Mouse (Mus musculus) urinary bladder, postnatal 36 days (tissue): ENCODE results near the gene Ccp110.
A peak's percentile ranks its signal among the peaks of the same experiment; 100 is the strongest.

Experiments used
- DNase-seq, 2 experiments: peaks; one replicate each; pipeline ENCODE4 v3.0.0; 2022; ENCODE audit warnings: low spot score in 2 of 2, mixed read lengths in 1 of 2

Ccp110 gene

GRCm38 (mm10) chr7:118728846-118729587 lies 16.7 kb downstream of the Ccp110 start:
- DNase-seq, result no peak

GRCm38 (mm10) chr7:118731781-118732180 lies 19.4 kb downstream of the Ccp110 start:
- DNase-seq, result no peak

- DNase-seq, result no peak
Observed at GRCm38 (mm10) chr7:118733225-118733624, 20.9 kb downstream of the Ccp110 start.

DNA sequence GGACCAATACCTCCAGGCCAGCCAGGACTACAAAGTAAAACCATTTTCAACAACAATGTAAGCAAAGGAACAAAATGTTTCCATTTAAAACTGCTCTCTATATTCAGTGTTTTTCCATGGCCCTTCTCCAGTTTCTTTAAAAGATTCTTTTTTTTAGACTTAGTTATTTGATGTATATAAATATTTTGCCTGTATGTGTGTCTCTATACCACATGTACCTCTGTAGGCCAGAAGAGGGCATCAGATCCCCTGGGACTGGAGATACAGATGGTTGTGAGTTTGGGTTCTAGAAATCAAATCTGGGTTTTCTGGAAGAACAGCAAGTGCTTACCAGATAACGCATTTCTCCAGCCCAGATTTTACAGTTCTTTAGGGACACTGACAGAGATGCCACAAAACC lies 26.4 kb downstream of the Ccp110 start:
- no peak for DNase-seq

- peak; percentile 43 to 71 for DNase-seq
Observed at GRCm38 (mm10) chr7:118739975-118740531, 27.7 kb downstream of the Ccp110 start, which contains the start of gene Vps35l. TSS of gene Vps35l (plus strand) at chr7:118740226.

DNA sequence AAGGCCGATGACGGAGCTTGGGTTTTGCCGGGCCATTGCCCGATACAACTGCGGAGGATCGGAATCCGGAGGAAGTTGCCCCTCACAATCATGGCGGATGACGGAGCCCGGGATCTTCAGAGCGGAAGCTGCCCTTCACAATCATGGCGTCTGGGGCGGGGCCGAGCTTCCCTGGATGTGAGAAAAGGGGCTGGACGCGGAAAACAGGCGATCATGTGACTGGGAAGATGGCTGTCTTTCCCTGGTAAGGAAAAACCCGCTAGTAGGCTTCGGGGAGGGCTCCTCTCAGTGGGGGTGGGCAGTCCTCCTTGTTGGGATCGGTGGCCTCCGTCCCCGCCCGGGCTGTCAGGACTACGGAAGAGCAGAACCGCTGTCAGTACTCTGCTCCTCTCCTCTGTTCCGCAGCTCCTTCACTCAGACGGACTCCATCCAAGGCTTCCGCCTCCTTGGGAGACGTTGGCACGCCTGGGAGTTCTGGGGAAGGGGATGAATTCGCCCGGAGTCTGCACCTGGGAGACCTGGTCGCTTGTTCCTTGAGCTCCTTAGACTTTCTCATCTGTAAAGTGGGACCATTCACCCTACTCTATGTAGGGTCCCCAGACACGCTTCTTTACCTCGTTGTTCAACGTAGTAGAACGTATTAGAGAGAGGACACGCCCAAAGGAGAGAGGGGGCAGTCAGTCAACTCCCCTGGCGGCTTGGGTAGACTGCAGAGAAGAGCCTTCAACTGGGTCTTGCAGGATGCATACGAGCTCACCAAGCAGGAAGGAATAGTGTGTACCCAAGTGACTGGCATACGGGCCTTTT lies 28.4 kb downstream of the Ccp110 start:
- DNase-seq, result peak; percentile 91 to 97

DNA sequence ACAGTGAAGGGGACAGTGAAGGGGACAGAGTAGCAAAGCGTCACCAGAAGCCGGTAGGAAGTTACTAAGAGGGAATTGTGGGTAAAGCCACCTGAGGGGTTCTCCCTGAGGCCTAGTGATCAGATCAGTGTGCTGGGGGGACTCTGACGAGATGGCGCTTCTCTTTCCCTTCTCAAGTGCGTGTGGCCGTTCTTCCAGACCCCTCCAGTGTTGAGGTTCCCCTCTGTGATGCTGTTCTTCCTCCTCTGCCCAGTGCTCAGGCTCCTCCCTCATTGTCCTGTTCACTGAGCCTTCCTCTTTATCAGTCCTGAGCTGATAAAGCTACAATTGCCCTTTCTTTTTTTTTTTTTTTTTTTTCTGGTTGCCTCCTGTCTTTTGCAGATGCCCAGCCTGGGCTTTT lies 29.9 kb downstream of the Ccp110 start:
- DNase-seq, result no peak

GRCm38 (mm10) chr7:118744766-118745165 lies 32.4 kb downstream of the Ccp110 start:
- no peak for DNase-seq

DNA sequence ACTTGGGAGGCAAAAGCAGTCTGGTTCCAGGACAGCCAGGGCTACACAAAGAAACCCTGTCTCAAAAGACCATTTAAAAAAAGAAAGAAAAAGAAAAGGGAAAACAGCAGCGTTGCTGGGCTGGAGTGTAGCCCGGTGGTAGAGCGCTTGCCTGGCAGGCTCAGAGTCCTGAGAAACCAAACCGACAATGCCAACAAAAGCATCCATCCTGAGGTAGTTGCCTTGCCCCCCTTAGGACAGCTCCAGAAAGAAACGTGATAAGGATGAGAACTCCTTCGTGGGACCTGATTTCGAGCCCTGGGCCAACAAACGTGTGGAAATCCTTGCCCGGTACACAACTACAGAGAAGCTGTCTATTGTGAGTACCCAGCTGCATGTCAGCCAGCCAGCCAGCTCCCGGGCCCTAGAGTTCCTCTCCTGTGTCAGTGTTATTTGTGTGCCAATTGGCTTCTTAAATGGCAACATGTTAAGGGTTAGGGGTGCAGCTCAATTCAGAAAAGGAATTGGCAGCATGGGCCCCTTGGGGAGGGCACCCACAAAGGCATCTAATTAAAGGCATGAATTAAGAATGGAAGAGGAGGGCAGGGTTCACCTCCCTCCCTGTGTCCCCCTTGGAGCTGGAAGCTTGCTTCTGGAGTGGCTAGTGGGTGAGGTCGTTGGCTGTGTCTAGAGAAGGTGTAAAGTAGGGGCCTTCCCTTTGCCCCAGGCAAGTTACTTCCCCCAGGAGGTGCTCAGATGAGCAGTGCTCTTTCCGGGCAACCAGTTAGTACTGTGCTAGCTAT lies 35.7 kb downstream of the Ccp110 start:
- no peak for DNase-seq

- DNase-seq, result no peak
Observed at GRCm38 (mm10) chr7:118749706-118750105, 37.4 kb downstream of the Ccp110 start.

DNA sequence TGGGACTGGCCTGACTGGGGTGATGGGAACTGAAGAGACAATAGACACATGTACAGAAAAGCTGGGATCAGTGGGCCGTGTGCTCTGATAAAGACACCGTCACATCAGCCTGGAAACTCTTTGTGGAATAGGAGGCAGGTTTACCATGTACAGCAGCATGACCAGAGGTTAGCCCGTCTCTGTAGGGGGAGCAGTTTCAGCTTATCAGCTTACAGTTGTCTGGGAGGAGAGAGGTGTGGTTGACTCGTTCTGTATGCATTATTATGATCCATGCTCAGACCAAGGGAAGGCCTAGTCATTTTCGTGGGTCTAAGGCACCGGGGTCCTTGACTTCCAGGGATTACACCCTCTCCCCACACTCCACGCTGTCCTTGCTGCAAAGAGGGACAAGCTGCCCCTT lies 39.3 kb downstream of the Ccp110 start:
- no peak for DNase-seq

GRCm38 (mm10) chr7:118755756-118756155 lies 43.4 kb downstream of the Ccp110 start:
- no peak for DNase-seq

DNA sequence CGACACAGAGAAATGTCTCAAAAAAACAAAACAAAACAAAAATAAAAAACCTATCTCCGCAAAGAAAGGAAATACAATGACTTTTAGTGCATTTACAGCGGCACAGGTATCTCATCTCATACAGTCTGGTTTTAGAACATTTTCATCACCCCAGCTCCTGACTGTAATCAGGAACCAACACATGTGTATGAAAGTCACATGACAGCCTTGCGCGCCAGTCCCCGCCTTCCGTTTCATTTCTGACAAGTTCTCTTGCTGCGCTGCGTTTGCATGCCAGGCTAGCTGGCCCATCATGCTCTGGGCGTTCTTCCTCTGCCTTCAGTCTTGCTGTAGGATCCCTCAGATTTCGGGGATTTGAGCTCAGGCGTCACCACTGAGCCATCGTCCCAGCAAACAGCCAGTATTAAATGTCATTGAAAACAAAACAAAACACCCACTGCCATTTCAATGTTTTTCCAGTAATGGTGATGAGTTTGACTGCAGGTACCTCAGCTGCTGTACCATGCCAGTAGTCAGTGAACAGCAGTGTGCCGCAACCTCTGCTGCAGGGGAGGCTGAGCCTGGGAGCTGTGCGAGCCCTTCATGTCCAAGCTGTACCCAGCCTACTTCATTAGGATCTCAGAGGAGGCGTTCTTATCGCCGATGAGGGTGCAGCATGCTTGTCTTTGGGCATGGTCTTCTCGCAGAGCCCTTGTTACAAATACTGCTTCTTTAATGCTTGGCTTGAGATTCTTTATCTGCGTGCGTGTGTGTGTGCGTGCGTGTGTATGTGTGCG lies 44.3 kb downstream of the Ccp110 start:
- no peak for DNase-seq

DNA sequence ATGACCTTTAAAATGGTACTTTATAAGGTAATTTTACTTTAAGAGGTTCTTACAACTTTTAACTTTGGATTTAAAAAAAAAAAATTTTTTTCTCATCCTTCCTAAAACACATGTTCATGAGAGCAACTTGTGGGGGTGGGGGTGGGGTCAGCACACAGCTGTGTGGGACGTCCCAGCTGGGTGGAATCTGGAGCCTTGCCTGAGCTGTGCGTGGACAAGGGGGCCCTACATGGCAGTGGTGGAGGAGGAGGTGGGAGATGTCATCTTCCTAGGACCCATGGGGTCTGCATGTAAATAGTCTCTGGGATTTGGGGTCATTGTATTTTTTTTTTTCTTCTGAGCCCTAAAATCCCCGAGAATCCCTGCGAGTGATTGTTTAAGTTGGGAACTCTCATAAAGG lies 46.0 kb downstream of the Ccp110 start:
- no peak for DNase-seq

DNA sequence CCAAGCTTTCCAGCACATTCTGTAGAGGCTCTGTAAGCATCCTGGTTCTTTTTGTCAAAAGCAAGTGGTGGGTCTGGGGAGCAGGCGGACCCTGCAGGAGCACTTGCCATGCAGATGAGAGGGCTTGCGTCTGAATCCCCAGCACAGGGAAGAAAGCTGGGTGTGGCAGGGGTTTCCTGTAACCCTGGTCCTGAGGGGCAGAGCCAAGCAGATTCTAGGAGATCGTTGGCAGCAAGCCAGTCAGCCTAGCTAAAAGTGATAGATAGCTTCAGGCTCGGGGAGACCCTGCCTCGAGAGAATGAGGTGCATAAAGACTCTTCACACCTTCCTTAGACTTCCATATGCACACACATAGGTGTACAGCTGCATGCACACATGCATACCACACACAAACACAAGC lies 47.0 kb downstream of the Ccp110 start:
- DNase-seq, result no peak

GRCm38 (mm10) chr7:118763939-118764338 lies 51.6 kb downstream of the Ccp110 start:
- no peak for DNase-seq

DNA sequence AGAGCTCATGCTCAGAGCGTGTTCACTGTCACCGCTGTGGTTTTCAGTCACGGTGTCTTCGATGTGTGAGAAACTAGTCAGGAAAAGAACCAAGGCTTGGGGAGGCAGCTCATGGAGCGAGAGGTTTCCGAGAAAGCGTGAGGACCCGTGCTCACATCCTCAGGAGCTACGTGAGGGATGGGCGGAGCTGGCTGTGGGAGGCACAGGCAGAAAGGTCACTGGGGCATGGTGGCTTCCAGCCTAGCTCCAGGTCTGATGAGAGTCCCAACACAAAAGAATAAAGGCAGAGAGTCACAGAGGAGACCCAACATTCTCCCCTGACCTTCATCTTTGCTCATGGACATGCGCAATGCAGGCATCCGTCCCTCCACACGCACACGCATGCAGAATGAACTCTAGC lies 52.4 kb downstream of the Ccp110 start:
- no peak for DNase-seq

DNA sequence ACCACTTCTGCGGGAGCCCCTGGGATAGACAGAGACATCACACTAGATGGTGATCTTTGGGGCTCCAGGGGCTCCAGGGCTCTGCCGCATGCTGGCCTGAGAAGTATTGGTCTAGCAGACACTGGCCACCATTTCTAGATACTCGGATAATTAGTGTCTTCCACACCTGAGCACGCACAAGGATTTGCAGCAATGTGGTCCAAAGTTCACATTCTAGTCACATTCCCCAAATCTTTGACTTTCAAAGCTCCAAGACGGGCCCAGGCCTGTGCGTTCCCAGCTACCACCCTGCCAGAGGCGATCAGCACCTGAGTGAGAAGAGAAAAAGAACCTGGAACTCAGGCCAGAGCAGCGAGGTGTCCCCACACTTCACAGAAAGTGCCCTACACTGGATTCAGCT lies 53.3 kb downstream of the Ccp110 start:
- DNase-seq, result no peak

DNA sequence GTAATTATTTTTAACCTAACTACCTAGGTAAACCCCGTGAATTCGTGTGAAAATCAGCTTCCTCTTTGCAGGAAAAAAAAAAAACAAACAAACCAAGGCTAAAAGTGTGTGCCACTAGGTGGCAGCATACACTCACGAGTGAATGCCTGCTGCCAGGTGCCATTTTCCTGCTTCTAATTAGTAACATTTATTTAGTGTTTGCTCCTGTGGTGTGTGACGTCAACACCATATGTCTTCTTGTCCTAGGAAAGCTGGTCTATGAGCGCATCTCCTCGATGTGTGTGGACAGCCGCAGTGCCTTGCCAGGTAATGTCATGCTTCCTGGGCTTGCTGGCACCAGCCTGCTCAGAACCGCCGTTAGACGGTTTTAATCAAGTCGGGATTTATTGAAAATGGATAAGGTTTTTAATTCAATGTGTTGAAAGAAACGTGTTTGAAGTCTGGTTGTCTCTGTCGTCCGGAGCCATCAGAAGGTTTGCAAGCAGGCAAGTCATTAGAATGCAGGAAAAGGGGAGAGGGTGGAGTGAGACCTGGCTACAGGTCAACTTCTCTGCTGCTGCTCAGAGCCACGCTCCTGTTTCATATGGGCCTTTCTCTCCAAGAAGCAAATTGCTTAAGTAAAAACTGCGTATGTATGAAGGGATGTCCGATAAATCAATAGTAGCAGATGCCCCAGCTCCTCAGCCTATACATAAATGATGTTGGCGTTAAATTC lies 53.9 kb downstream of the Ccp110 start:
- peak; percentile 32 to 42 for DNase-seq

DNA sequence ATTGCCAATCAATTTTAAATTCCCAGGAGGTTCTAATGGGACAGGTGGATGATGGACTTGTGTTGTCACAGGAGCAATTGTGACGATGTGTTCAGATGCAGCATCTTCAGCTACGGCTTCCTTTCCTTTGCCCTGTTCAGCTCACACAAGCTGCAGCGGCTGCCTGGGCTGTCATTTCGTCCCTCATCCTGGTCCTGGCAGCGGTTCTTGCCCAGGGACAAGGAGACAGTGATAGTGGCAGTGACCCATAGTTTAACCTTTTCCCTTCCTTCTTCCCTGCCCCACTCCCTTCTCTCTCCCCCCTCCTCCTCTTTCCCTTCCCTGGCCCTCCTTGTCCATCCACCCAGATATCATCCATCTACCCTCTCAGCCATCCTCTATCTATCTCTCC lies 54.5 kb downstream of the Ccp110 start:
- no peak for DNase-seq

DNA sequence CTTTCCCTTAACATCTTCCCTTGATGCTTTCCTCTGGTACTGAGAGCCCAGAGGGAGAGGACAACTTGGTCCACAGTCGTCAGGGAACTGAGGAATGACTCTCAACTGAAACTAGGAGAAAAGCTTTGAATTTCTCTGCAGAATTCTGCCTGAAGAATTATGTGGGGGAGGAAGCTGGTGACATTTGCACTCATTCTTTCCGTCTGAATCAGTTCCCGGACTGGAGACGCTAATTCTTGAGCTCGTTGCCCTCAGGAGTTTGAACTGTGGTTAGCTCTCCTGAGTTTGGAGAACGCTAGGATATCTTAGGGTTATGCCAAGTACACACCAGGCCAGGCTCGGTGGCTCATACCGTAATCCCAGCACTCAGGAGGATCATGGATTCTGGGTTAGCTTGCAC lies 56.9 kb downstream of the Ccp110 start:
- DNase-seq, result no peak
